Mouse (Mus musculus) lung, embryonic 14.5 days (tissue): ENCODE data around the gene Gm20518. TPM values are rescaled to one million over a fixed set of nuclear protein-coding genes. Genes with fewer than 3 reads are reported as not detected.

Experiments used
- ATAC-seq: fragments of 200-750 bp; cut with Nextera tagmentation; 2 replicates; pipeline ENCODE4 v1.8.0; 2017; ENCODE audit warnings: mild to moderate bottlenecking, moderate TSS enrichment, moderate library complexity; ENCODE audit not compliant: insufficient read depth
- DNase-seq: peaks from one replicate; pipeline ENCODE4 v3.0.0-alpha.2; 2015
- H3K27ac ChIP-seq: fragments of 300-500 bp; sonication (generic); 2 replicates; pipeline ENCODE4 v1.5.1; 2014; ENCODE audit warnings: low read depth, mild to moderate bottlenecking, moderate library complexity
- H3K27me3 ChIP-seq: fragments of 300-500 bp; sonication (generic); 2 replicates; pipeline ENCODE4 v1.6.1; 2014; ENCODE audit warnings: low read length, control low read depth; ENCODE audit not compliant: insufficient read depth
- H3K36me3 ChIP-seq: fragments of 300-500 bp; sonication (generic); 2 replicates; pipeline ENCODE4 v1.6.1; 2014; ENCODE audit warnings: control low read depth; ENCODE audit not compliant: insufficient read depth
- H3K4me1 ChIP-seq: fragments of 300-500 bp; sonication (generic); 2 replicates; pipeline ENCODE4 v1.6.1; 2014; ENCODE audit warnings: antibody characterized with exemption, control low read depth; ENCODE audit not compliant: insufficient read depth
- H3K4me2 ChIP-seq: fragments of 300-500 bp; sonication (generic); 2 replicates; pipeline ENCODE4 v1.6.1; 2014; ENCODE audit warnings: mild to moderate bottlenecking
- H3K4me3 ChIP-seq: fragments of 300-500 bp; sonication (generic); 2 replicates; pipeline ENCODE4 v1.5.1; 2014; ENCODE audit warnings: low read depth, low read length
- H3K9ac ChIP-seq: fragments of 300-500 bp; sonication (generic); 2 replicates; pipeline ENCODE4 v1.6.1; 2014
- H3K9me3 ChIP-seq: fragments of 300-500 bp; sonication (generic); 2 replicates; pipeline ENCODE4 v1.6.1; 2016; ENCODE audit warnings: low read depth, low read length, control low read depth
- CTCF ChIP-seq: IDR thresholded peaks from 2 replicates; pipeline ENCODE4 v1.5.1; 2016; ENCODE audit warnings: antibody characterized with exemption, low read depth
- WGBS: fragments of 180-500 bp; shearing (Covaris S2); extraction: QIAGEN DNeasy Blood & Tissue Kit; methylation state at CpG from one replicate; pipeline ENCODE4 v1.1.7; 2014; 5-methylcytosine and 5-hydroxymethylcytosine counted together
- polyA plus RNA-seq: library from polyadenylated mRNA; unstranded; fragments of >200 nt; fragmentation: Nextera tagmentation; extraction: Ambion mirVana; gene quantifications from 2 replicates; pipeline ENCODE4 v1.2.1, GENCODE M21; 2014

Gene Gm20518
- polyA plus RNA-seq, 1 experiment from 2014 or later, result 0.29 TPM

- Histone ChIP-seq H3K36me3 (peaks cover 10% of the 10 kb centered on the region; the same call in 1 of the 2 replicates), H3K4me2 (peak overlapping the region; percentile 98), H3K4me3 (peak overlapping the region; percentile 80), H3K9me3 (no peaks in the 10 kb centered on the region), H3K9ac (peak overlapping the region; percentile 89), H3K27me3 (peaks cover 24% of the 10 kb centered on the region), H3K27ac (peak overlapping the region; percentile 84), H3K4me1 (peaks cover 15% of the 10 kb centered on the region; the same call in 1 of the 2 replicates)
- ATAC-seq (peak; percentile 16; the same call in 1 of the 2 replicates), DNase-seq (no peak)
- WGBS, result under 1% methylated on average over 14 of the region's 14 CpGs
- TF ChIP-seq CTCF, result no peak
Measured at GRCm38 (mm10) chr16:17922163-17922538, 30.7 kb upstream of the Gm20518 start.

GRCm38 (mm10) chr16:17921325-17922162, 30.1 kb upstream of the Gm20518 start:
- peak; percentile 94 for ATAC-seq
- Histone ChIP-seq H3K36me3 (peaks cover 10% of the 10 kb centered on the region; the same call in 1 of the 2 replicates), H3K27me3 (peaks cover 30% of the 10 kb centered on the region), H3K4me2 (peak overlapping the region; percentile 98), H3K9me3 (no peaks in the 10 kb centered on the region), H3K4me3 (peak overlapping the region; percentile 80), H3K4me1 (peaks cover 10% of the 10 kb centered on the region; the same call in 1 of the 2 replicates), H3K27ac (peak overlapping the region; percentile 84), H3K9ac (peak overlapping the region; percentile 89)
- WGBS, result 2% methylated on average over 47 of the region's 47 CpGs
- peak; percentile 71 for TF ChIP-seq CTCF
- DNase-seq, result peak; percentile 99

- no peak overlapping the region for H3K4me3 ChIP-seq
- H3K9me3 ChIP-seq, result no peaks in the 10 kb centered on the region
- no peak for TF ChIP-seq CTCF
- no peak for ATAC-seq
- peak overlapping the region; percentile 37 for H3K9ac ChIP-seq
- peak overlapping the region; percentile 98 for H3K4me2 ChIP-seq
- H3K36me3 ChIP-seq, result peaks cover 7% of the 10 kb centered on the region; the same call in 1 of the 2 replicates
- no peak for DNase-seq
- peaks cover 40% of the 10 kb centered on the region for H3K27me3 ChIP-seq
- no peak overlapping the region for H3K27ac ChIP-seq
- WGBS, result 11% methylated on average over 20 of the region's 20 CpGs
- peaks cover 10% of the 10 kb centered on the region; the same call in 1 of the 2 replicates for H3K4me1 ChIP-seq
Measured at GRCm38 (mm10) chr16:17920586-17920985, 29.1 kb upstream of the Gm20518 start.

- Histone ChIP-seq H3K4me1 (0 out of 2 replicates have a peak, but pooled peaks cover 5% of the 10 kb centered on the region), H3K9me3 (no peaks in the 10 kb centered on the region), H3K36me3 (no peaks in the 10 kb centered on the region), H3K4me3 (peak within 1 kb of the TSS; percentile 37), H3K9ac (peak within 1 kb of the TSS; percentile 18; the same call in 1 of the 2 replicates), H3K27ac (no peak within 1 kb of the TSS), H3K27me3 (peaks cover 63% of the 10 kb centered on the region), H3K4me2 (peak within 1 kb of the TSS; percentile 72)
- ATAC-seq (no peak), DNase-seq (peak; percentile 48)
- under 1% methylated on average over 104 of the region's 106 CpGs for WGBS
- no peak for TF ChIP-seq CTCF
Measured at GRCm38 (mm10) chr16:17914307-17915249, 23.1 kb upstream of the Gm20518 start, which contains the start of gene Gsc2. TSS of gene Gsc2 (minus strand) at chr16:17915059.

DNA sequence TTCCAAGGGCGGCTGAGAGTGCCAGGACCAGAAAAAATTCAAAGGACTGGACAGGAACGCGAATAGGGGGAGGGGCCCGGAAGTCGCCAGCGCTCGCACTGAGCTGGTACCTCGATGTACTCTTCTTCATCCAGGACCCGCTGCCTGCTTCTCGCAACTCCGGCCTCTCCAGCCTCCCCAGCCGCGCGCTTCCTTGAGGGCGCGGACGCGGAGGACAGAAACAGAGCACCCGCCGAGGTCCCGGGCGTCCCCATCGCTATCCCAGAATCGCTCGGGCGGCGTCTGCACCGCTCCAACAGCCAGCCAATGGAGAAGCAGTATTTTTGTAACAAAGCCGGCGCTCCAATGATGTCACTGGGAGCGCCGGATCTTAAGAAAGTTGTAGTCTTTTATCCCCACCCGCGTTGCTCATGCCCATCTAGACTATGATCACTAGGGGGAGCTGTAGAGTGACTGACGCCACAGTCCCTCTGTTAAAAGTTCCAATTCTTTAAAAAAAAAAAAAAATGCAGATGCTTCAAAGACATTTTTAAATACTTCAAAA, 19.7 kb upstream of the Gm20518 start, which contains the start of gene Ess2:
Gene Ess2 (minus strand): TSS at position 297 of the 544 bp plus-strand sequence.
- Histone ChIP-seq H3K9me3 (no peaks in the 10 kb centered on the region), H3K27ac (0 out of 2 replicates have a peak within 1 kb of the TSS, but pooled peaks have one; percentile 1), H3K9ac (peak within 1 kb of the TSS; percentile 58), H3K4me1 (0 out of 2 replicates have a peak, but pooled peaks cover 5% of the 10 kb centered on the region), H3K4me2 (peak within 1 kb of the TSS; percentile 95), H3K36me3 (peaks cover 34% of the 10 kb centered on the region), H3K4me3 (peak within 1 kb of the TSS; percentile 57), H3K27me3 (peaks cover 44% of the 10 kb centered on the region)
- under 1% methylated on average over 35 of the region's 35 CpGs for WGBS
- TF ChIP-seq CTCF, result peak; percentile 81
- peak; percentile 99 for DNase-seq
- ATAC-seq, result peak; percentile 94

GRCm38 (mm10) chr16:17898462-17898861, 7.0 kb upstream of the Gm20518 start, which contains the start of the genes Dgcr2 and Tssk2:
TSS of gene Dgcr2 (minus strand) at chr16:17898562.
TSS of gene Tssk2 (plus strand) at chr16:17898637.
- Histone ChIP-seq H3K4me3 (no peak within 1 kb of the TSS), H3K4me1 (no peaks in the 10 kb centered on the region), H3K27ac (no peak within 1 kb of the TSS), H3K27me3 (no peaks in the 10 kb centered on the region), H3K4me2 (no peak within 1 kb of the TSS), H3K9me3 (no peaks in the 10 kb centered on the region), H3K9ac (no peak within 1 kb of the TSS), H3K36me3 (peaks cover 50% of the 10 kb centered on the region)
- WGBS, result 90% methylated on average over 14 of the region's 14 CpGs
- TF ChIP-seq CTCF, result no peak
- DNase-seq, result no peak
- no peak for ATAC-seq
